Mouse (Mus musculus) neural tube, embryonic 10.5 days (tissue): ENCODE results near the gene Trim69.
"Not testable (repeated sequence)": the region's sequence is repeated elsewhere in the genome, so short reads cannot be mapped to it uniquely, and the experiment has no call there.

Source experiments
- DNase-seq: peaks from one replicate; pipeline ENCODE4 v3.0.0-alpha.2; 2017; ENCODE audit warnings: low spot score; ENCODE audit errors: extremely low spot score

Trim69 gene

GRCm38 (mm10) chr2:122206440-122207107 lies 46.1 kb downstream of the Trim69 start:
- DNase-seq: no peak

- no peak for DNase-seq
These were observed 50.2 kb downstream of the Trim69 start for GRCm38 (mm10) chr2:122210534-122211228.

- DNase-seq: not testable (repeated sequence)
These were observed 56.6 kb downstream of the Trim69 start for GRCm38 (mm10) chr2:122217075-122217474.

- DNase-seq: no peak
These were observed 57.7 kb downstream of the Trim69 start for GRCm38 (mm10) chr2:122218234-122218633.

- no peak for DNase-seq
These were observed 60.9 kb downstream of the Trim69 start for GRCm38 (mm10) chr2:122221378-122221777.

GRCm38 (mm10) chr2:122221798-122222197 lies 61.3 kb downstream of the Trim69 start:
- no peak for DNase-seq

GRCm38 (mm10) chr2:122222272-122222671 lies 61.8 kb downstream of the Trim69 start:
- no peak for DNase-seq

- no peak for DNase-seq
These were observed 63.2 kb downstream of the Trim69 start for GRCm38 (mm10) chr2:122223654-122224053.
